Mouse (Mus musculus) gastrocnemius, postnatal 25 days (tissue): ENCODE results near the gene Trim41. TPM values are rescaled to one million over a fixed set of nuclear protein-coding genes. Genes with fewer than 3 reads are reported as not detected.
"Not testable (repeated sequence)": the region's sequence is repeated elsewhere in the genome, so short reads cannot be mapped to it uniquely, and the experiment has no call there.

Source experiments
- DNase-seq: peaks from one replicate; pipeline ENCODE4 v3.0.0; 2022
- total RNA-seq, 2 experiments: library from RNA; stranded (reverse); gene quantifications; 1 replicate in 1 of 2; 2 replicates in 1 of 2; pipeline ENCODE4 v1.2.3; 2021

The Trim41 gene
- total RNA-seq, 2 experiments from 2014 or later, result 15.5 to 19.3 TPM

DNA sequence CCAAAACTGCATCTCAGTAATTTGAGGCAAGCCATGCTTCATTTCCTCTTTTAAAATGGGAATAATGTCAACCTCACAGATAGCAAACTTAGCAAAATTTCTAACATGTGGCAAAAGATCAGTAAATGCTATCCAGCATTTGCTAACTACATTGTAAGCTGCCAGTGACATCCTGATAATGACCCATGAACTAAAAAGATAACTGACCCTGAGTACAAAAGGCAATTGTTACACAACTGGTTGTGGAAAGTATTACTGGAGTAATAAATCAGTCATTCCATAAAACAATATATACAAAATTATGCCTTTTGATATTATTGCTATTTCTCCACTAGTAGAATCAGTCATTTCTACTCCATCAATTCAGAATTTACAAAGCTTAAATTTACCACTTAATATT, 3.4 kb downstream of the Trim41 start:
- no peak for DNase-seq

DNA sequence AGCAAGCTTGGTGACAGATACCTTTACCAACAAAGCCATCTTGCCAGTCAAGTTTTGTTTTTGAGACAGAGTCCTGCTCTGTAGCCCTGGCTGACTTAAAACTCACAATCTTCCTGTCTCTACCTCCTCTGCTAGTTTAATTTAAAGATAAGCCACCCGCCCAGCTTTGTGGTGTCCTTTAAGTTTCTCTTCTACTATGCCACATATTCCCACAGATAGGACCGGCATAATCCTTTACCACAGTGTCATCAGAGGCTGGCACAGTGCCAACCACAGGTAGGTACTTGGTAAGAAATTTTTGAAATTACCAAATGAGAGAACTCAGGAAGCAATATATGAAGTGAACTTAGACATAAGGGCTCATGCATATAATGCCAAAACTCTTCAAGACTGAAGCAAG, 7.0 kb downstream of the Trim41 start:
- no peak for DNase-seq

DNA sequence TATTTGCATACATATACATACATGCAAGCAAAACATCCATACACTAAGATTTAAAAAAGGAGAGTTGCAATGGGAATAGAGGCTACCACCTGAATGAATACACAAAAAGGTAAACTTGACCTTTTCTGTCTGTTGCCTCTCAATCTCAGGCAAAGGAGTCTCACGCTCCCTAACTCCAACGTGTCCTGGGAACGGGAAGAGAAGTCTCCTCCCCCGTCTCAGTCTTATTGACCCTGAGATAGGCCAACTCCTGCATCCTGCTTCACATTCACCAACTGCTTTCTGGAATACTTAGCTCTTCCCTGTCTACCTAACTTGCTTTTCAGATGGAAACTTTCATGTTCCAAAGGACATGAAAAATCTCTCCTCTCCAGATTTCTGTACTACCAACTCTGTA, 7.7 kb downstream of the Trim41 start:
- DNase-seq, result no peak

DNA sequence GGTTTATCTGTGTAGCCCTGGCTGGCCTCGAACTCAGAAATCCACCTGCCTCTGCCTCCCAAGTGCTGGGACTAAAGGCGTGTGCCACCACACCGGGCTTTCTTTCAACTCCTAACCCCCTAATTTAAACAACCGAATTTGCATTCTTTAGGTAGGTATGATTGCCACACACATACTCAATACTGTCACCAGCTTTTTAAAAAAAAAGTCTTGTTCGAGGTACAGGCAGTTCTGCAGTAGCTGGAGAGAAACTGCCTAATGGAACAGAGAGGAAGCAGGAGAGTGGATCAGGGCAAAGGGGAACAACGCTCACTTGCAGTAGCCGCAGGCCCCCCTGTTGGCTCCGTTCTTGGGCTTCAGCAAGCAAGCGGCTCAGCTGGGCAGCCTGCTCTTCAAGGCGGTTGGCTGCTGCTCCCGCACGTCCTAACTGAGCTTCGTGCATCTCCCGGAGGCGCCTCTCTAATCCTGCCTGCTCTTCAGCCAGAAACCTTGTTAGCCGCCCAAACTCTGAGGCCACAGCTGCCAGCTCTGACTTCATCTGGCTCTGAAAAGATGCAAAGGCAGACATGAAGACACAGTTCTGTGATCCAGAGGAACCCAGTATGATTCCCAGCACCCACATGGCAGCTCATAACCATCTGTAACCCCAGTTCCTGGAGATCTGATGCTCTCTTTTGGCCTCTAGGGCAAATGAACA, 8.3 kb downstream of the Trim41 start:
- peak; percentile 53 for DNase-seq

DNA sequence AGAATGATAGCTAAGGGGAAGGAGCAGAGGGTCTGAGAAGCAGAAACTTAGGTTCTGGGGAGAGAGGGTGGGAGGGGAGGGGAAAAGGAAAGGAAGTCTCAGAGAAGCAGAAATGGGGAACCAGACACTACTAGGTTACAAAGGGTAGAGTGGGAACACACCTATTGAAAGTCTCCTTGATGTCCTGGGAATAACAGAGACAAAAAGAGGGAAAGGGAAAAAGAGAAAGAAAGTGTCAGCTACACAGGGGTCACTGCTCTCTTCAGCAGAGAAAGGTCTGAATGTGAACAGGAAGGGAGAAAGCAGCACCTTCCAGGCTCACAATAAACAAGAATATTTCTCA, 8.9 kb downstream of the Trim41 start:
- DNase-seq, result no peak

DNA sequence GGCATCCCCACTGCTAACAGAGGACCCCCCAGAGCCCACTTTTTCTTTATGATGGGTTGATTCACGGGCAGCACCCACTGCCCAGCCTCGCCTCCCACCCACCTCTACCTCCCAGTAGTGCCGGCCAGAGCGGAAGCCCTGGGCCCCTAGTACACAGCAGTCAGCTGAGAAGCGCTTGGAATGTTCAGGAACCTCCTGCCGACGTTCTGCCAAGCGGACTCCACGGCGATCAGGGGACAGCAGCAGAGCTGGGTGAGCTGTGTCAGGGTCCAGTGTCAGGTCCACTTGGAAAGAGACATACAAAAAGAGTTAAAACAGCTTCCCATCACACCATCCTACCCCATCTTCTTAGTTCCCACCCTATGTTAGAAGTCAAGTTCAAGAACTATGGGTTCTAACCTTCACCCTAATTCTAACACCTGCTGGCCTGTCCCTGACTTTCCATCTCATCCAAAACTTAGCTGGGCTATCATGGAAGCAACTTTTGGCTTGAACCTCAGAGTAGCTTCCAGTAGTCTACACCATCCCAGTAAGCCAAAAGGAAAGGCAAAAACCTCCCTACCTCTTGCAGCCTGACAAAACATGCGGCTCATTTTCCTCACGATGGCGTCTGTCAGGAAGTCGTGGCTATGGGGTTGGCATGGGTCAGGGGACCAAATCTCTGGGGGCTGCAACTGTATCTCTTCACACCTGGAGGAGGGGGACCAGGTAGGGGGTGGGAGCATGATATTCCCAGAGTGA, 9.4 kb downstream of the Trim41 start:
- DNase-seq, result no peak

DNA sequence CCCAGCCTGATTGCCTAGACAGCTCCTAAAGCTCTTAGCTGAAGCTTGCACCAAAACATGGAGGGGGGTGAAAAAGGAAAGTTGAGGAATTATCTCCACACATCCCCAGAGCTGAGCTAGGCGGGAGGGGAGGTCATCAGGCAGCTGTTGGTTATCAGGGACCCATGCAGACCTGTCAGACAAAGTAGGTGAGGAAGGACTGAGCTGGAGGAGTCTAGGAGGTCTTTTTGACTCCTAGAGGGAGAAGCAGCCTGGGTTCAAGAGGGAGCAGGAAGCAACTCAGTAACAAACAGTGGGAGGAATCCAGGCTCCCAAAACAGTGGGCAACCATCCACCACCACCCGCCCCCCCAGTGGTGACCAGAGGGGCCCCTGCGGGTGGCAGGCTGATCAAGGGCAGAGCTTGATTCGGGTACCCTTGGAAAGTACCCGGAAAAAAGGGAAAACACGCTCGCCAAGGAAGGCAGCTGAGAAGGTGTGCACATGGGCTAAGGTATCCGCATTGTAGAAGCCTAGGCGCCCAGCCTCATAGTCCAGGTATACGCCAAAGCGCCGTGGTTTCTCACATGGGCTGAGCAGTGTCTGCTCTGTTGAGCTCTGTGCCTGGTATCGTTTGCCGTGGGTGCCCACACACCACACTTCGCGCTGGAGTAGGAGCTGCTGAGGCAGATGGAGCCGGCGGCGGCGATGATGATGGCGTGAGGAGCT, 10.1 kb downstream of the Trim41 start:
- DNase-seq, result no peak

DNA sequence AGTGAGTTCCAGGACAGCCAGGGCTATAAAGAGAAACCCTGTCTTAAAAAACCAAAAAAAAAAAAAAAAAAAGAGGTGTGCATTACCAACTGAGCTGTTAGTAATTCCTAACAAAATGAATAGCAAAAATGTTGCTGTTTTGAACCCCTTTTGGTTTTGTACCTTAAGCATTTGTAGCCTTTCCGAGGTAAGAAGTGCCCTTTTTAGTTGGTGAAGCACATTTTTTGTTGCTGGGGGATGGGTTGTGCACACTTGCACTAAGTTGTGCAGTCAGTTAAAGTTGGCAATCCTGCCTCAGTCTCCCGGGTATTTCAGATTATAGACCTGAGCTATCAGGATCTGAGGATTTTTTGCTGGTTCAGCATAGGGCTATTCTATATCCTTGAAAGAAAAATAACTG, 12.2 kb downstream of the Trim41 start:
- DNase-seq, result no peak

DNA sequence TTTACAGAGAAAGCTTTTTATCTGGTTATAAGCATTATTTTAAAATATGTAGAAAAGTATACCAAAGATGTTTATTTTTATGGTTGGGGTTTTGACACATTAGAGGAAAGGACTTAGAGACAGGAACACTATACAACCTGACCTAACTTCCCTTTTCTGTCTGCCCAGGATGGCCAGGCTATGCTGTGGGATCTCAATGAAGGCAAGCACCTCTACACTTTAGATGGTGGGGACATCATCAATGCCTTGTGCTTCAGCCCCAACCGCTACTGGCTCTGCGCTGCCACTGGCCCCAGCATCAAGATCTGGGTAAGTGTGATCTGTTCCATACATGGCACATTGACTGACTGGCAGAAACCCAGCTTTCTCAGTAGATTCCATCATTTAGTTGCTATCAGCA, 13.2 kb downstream of the Trim41 start:
- no peak for DNase-seq

DNA sequence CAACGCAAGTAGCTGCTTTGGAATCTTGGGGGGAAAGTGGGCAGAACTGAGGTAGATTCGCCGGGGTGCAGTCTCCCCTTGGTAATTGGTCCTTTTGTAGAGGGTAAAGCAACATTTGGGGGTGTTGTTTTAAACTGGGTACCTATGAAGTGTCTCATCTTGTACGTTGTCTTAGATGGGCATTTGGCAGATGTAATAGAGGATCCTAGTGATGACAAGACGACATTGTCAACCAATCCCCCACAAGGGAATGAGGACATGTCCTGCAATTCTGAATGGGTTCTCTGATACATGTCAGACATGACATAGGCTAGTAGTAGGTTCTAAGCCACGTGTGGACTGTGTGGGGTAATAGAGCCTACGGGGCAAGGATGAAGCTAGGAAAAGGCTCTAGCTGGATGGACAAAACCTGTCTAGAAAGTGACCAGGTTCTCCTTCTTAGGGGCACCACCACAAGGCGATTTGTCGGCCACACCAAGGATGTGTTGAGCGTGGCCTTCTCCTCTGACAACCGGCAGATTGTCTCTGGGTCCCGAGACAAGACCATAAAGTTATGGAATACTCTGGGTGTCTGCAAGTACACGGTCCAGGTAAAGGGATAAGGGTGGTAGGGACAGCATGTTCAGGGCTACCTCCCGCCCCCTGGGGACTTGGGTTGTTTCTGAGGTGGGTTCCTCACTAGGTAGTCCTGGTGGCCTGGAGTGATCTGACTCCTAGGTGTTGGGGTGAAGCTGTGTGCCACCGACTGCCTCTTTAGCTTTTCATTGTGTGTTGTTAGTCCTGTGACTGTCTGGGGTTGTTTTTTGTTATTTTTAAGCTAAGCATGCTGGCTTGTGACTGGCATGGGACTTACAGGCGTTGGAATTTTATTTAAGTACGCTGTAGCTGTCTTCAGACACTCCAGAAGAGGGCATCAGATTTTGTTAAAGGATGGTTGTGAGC, 15.1 kb downstream of the Trim41 start:
- DNase-seq, result no peak

DNA sequence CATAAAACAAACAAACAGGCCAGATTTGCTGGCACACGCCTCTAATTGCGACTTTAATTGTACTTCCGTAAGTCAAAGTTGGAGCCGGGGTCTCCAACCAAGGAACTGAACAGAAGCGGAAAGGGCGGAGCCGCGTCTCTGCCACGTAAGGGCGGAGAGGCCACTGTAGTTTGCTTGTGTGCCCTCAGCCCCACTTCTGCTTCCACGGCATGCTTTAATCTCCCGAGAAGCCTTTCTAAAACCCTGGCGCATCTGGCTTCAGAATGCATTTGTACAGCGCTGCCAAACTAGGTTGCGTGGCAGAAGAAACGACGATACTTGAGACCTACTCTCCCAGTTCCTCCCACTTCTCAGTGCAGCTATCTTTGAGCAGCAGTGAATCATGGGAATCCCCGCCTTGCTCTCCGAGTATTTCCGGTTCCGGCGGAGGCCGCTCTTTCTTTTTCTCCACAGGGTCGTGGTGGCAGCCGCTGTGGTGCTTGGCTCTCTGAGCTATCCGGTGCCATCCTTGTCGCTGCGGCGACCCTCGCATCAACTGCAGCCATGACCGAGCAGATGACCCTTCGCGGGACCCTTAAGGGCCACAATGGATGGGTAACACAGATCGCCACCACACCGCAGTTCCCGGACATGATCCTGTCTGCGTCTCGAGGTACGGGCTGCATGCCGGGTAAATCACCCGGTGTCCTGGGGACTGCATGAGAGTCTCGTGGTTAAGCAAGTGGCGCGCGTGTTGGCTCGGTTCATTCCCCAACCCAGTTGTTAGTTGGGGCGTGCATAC, 17.0 kb downstream of the Trim41 start, which contains the start of gene Rack1:
Rack1 (plus strand) TSS at position 412 of the 781 bp plus-strand sequence.
- peak; percentile 88 for DNase-seq

DNA sequence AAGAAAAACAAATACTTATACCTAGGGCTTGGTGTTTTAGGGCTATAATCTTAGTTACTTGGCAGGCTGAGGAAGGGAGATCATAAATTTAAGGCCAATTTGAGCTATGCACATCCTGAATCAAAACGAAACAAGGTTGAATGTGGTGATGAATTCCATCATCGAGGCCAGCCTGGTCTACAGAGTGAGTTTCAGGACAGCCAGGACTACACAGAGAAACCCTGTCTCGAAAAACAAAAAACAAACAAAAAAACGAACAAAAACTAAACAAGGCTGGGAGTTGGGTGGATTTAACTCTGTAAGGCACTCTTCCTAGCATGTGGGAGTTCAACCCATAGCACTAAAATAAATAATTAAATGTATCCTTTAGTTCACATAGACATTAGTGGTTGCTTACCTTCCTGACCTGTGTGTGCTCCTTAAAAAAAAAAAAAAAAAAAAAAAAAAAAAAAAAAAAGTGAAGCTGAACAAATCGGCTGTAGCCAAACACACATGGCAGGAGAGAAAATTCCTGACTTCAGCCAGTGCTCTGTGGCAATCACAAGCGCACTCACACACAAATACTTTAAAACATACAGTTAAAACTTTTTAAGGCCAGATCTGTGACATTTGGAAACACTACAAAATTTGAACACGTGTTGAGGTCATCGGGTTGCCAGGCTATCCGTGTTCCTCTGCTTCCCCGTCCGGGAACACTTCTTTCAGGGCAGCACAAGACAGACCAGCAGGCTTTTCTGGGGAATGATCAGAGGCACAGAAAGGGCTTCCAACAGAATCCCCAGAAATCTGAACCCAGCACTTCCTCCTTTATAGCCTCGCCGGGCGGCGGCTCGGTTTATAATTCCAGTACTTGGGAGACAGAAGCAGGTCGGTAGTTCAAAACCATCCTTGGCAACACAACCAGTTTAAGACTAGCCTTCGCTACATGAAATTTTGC, 17.9 kb downstream of the Trim41 start:
- no peak for DNase-seq

DNA sequence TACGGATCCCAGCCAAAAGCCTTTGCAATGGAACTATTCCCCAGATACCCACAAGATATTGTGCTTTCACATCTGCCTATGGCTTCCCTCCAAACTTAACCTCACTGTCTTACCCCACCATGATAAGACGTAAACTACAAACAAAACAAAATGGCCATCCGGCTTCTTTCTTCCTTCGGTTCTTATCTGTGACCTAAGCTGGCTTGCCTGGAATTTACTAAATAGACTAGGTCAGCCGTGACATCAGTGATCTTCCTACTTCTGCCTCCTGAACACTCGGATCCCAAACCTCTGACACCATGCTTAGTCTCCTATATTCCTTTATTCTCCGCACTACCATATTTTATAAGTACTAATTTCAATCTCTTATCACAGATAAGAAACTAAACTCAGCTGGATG, 18.8 kb downstream of the Trim41 start:
- DNase-seq, result no peak

DNA sequence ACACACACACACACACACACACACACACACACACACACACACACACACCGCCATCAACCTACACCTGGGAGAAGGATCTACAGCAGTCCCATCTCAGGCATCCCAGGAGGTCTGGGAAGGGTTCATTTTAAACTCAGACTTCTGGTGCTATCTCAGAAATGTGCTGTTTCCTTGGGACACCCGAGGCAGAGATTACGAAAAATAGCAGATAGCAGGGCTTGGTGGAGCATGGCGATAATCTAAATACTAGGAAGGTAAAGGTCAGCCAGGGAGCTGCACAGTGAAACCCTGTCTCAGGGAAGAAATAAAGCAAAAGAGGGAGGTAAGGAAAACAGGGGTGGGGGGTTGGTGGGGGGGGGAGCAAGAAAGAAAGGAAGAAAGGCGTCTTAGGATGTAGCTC, 19.9 kb downstream of the Trim41 start:
- DNase-seq, result no peak

DNA sequence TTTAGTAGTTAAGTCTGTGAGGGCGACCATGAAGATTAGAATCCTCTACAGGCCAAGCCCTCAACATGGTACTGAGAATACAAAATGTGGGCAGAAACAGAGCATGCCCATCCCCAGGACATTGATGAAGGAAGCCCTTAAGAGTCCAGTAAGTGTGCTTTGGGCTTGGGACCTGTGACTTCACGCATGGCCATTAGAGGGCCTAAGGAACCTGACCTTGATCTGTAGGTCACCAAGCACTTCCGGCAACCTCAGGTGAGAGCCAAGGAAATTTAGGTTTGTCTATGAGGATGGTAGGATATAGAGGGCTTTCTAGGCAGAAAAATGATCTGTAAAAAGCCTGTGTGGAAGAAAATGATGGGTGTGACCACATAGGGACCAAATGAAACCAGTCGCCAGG, 20.9 kb downstream of the Trim41 start:
- no peak for DNase-seq

DNA sequence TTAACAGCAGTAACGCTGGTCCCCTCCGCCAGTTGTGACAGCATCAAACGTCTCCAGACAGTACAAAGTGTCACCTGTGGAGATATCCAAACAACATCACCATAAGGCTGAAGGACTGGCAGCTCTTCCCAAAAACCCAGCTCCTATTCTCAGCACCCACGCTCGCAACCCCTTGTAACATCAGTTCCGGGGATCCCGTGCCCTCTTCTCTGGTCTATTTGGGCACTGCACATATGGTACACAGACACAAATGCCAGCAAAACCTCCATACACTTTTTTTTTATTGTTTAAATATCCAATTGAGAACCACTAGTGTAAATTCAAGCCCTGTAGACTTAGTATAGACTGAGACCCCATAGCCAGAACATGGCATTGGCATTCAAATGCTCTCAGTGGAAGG, 21.9 kb downstream of the Trim41 start:
- DNase-seq, result no peak

DNA sequence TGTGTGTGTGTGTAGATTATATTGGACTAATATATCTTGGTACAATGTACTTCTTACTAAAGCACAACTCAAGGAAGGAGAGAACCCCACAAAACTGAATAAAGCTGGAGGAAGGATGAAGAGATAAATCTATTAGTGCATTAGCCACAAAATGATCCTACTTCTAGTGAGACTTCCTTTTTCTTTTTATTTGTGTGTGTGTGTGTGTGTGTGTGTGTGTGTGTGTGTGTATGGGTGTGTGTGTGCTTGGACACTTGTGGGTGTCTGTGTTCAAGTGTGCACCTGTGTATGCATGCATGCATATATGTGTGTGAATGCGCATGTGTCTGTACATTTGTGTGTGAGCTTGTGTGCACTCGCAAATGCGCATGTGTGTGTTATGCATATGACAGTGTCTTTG, 24.0 kb downstream of the Trim41 start:
- no peak for DNase-seq

DNA sequence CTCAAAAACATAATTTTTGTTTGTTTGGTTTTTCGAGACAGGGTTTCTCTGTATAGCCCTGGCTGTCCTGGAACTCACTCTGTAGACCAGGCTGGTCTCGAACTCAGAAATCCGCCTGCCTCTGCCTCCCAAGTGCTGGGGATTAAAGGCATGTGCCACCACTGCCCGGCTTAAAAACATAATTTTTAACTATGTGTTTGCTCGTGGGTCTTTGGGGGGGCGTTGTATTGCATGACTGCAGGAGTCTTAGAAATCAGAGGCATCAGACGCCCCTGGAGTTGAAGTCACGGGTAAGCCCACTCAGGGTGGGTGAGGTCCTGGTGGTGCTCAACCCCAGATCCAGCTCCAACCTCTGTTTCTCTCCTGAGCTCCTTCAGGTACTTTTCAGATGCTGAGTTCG, 25.3 kb downstream of the Trim41 start:
- DNase-seq, result not testable (repeated sequence)

DNA sequence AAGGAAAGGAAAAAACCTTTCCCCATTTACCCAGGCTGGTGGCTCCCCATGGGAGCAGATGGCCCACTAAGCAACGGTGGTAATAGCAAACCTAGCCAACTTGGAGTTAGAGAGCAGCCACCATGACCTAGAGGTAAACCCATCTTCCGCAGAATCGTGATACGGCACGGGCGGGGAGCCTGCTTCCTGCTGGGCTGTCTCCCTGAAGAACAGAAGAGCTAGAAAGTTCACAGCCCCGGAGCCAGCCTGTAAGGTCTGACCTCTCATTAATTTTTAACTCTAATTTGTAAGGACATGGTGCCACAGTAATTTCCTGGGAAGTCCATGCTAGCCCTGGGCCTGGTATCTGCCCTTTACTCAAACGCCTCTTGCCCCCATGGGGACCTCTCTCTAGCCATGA, 26.2 kb downstream of the Trim41 start:
- no peak for DNase-seq
